Mouse (Mus musculus): ENCODE measurements around the gene Hmga2. TPM values are rescaled to one million over a fixed set of nuclear protein-coding genes. Genes with fewer than 3 reads are reported as not detected.

Hmga2 gene
- polyA plus RNA-seq, 1 experiment from 2014 or later, result 13.9 TPM

DNA sequence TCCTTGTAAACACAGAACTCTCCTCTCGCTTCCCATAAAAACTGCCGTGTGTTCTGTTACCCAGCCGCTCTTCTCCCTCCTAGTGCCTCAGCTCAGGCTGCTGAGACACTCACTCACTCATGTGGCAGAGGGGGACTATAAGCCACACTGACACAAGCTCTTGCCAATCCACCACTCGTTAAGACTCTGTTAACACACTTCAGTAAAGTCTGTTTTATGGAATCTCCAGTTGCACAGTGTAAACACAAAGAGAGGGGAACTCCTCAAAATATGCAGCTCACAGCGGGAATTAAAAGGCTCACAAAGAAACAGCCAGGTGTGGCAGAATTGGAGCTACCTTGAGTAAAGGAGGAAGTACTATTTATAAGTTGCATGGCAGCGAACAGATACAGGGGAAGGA lies 77.5 kb downstream of the Hmga2 start:
- WGBS, result 25% methylated on average over 6 of the region's 6 CpGs
- no peak for TF ChIP-seq CTCF (IDR thresholded peaks at IDR 0.05; ENCODE audit: low read depth)
- no peaks in the 10 kb centered on the region for H3K27me3 ChIP-seq (ENCODE audit: insufficient read depth, low read length)
- H3K4me2 ChIP-seq, result peak overlapping the region; percentile 13; the same call in 1 of the 2 replicates
- DNase-seq, result peak; percentile 57
- peaks cover 20% of the 10 kb centered on the region for H3K4me1 ChIP-seq (ENCODE audit: insufficient read depth)
- peaks cover 6% of the 10 kb centered on the region; the same call in 1 of the 2 replicates for H3K36me3 ChIP-seq (ENCODE audit: insufficient read depth)
- H3K4me3 ChIP-seq (ENCODE audit: low read depth, low read length), result no peak overlapping the region
- H3K9ac ChIP-seq, result no peak overlapping the region
- H3K9me3 ChIP-seq (ENCODE audit: low read depth, low read length), result no peaks in the 10 kb centered on the region
- peak; percentile 74 for ATAC-seq (ENCODE audit: insufficient read depth)
- H3K27ac ChIP-seq (ENCODE audit: low read depth), result peak overlapping the region; percentile 78

GRCm38 (mm10) chr10:120397211-120397631 lies 79.0 kb downstream of the Hmga2 start:
- Histone ChIP-seq H3K9me3 (ENCODE audit: low read depth, low read length) (no peaks in the 10 kb centered on the region), H3K9ac (no peak overlapping the region), H3K4me3 (ENCODE audit: low read depth, low read length) (no peak overlapping the region), H3K27me3 (ENCODE audit: insufficient read depth, low read length) (no peaks in the 10 kb centered on the region), H3K27ac (ENCODE audit: low read depth) (no peak overlapping the region), H3K36me3 (ENCODE audit: insufficient read depth) (peaks cover under 1% of the 10 kb centered on the region; the same call in 1 of the 2 replicates), H3K4me2 (no peak overlapping the region), H3K4me1 (ENCODE audit: insufficient read depth) (peaks cover 17% of the 10 kb centered on the region)
- DNase-seq (no peak), ATAC-seq (ENCODE audit: insufficient read depth) (no peak)
- WGBS, result 78% methylated on average over 17 of the region's 17 CpGs
- no peak for TF ChIP-seq CTCF (IDR thresholded peaks at IDR 0.05; ENCODE audit: low read depth)

DNA sequence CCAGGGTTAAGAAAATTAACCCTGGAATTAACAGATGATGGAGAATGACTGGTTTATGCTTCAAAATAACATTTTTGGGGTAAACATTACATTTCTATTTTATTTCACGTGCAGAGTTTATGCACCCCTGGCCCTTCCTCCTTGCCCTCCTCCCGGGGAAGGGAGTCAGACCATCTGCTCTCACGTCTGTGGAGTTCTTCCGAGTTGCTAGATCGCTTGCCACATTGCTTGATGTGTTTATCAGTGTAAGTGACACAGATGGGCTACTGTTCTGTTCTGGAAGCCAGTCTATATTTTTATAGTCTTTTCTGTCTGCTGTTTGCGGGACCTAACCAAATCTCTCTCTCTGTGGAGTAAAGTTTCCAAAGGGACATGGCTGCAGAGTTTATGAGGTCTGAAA lies 80.7 kb downstream of the Hmga2 start:
- H3K4me1 ChIP-seq (ENCODE audit: insufficient read depth), result peaks cover 29% of the 10 kb centered on the region

DNA sequence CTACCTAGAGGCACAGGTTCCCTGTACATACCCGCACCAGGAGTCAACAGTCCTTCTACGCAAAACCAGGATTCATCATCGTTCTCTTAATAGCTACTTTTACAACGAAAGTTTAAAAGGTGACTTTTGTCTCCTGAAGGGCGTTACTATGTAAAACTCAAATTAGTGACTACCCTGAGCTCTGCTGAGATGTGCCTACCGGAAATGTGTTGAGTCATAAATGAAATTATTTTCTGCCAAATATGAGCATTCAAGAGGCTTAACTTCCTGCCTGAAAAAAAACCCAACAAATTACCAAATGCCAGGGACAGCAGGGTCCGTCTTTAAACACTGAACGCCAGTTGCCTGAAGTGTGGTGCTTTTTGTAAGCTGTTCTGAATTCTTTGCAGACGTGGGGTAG lies 81.5 kb downstream of the Hmga2 start:
- H3K36me3 ChIP-seq (ENCODE audit: insufficient read depth), result no peaks in the 10 kb centered on the region
- H3K9me3 ChIP-seq (ENCODE audit: low read depth, low read length), result no peaks in the 10 kb centered on the region
- WGBS, result 78% methylated on average over 9 of the region's 9 CpGs
- H3K27me3 ChIP-seq (ENCODE audit: insufficient read depth, low read length), result no peaks in the 10 kb centered on the region
- DNase-seq (no peak), ATAC-seq (ENCODE audit: insufficient read depth) (no peak)
- no peak overlapping the region for H3K27ac ChIP-seq (ENCODE audit: low read depth)
- H3K4me1 ChIP-seq (ENCODE audit: insufficient read depth), result peaks cover 27% of the 10 kb centered on the region
- H3K9ac ChIP-seq, result no peak overlapping the region
- H3K4me2 ChIP-seq, result no peak overlapping the region
- TF ChIP-seq CTCF (IDR thresholded peaks at IDR 0.05; ENCODE audit: low read depth), result no peak
- no peak overlapping the region for H3K4me3 ChIP-seq (ENCODE audit: low read depth, low read length)

More for the DNA sequence above, 80.7 kb downstream of the Hmga2 start:
- TF ChIP-seq CTCF (IDR thresholded peaks at IDR 0.05; ENCODE audit: low read depth), result no peak
- H3K9ac ChIP-seq, result no peak overlapping the region
- DNase-seq (no peak), ATAC-seq (ENCODE audit: insufficient read depth) (no peak)
- H3K4me2 ChIP-seq, result no peak overlapping the region
- no peaks in the 10 kb centered on the region for H3K9me3 ChIP-seq (ENCODE audit: low read depth, low read length)
- 54% methylated on average over 6 of the region's 6 CpGs for WGBS
- H3K27me3 ChIP-seq (ENCODE audit: insufficient read depth, low read length), result no peaks in the 10 kb centered on the region
- H3K4me3 ChIP-seq (ENCODE audit: low read depth, low read length), result no peak overlapping the region
- H3K36me3 ChIP-seq (ENCODE audit: insufficient read depth), result no peaks in the 10 kb centered on the region
- H3K27ac ChIP-seq (ENCODE audit: low read depth), result no peak overlapping the region

DNA sequence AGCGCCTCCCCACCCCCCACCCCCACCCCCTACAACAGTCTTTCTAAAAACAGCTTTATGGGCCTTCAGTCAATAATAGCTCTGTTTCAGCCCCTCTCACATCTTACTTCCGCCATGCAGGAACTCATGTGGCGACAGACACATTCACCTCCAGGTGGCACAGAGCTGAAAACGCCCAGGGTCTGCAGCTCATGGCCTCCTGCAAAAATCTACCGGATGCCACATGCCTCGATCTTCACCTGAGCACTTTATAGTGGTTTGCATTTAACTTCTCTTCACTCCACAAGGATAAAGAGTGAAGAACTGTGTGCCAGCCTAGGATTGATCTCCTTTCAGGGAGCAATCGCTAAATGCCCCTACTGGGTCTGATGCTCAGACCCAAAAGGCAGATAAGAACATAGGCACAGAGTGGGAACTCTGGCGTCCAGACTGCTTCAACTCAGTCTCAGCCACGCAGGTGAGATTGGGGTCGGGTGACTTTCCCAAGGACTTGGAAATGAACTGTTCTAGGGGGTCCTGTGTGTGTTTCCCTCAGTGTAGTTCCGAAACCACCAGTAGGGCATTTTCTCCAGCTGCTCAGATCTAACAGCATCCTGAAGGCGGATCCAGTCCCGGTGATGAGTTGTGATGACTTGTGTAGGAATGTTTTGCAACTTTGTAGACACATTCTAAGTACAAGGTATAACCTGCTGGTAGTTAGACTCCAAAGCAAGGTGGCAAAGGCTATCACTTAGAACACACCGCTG lies 84.1 kb downstream of the Hmga2 start:
- peak; percentile 27; the same call in 1 of the 2 replicates for TF ChIP-seq CTCF (IDR thresholded peaks at IDR 0.05; ENCODE audit: low read depth)
- no peaks in the 10 kb centered on the region for H3K9me3 ChIP-seq (ENCODE audit: low read depth, low read length)
- H3K9ac ChIP-seq, result no peak overlapping the region
- 35% methylated on average over 14 of the region's 14 CpGs for WGBS
- ATAC-seq (ENCODE audit: insufficient read depth), result 0 out of 2 replicates have a peak, but pooled peaks have one; percentile 26
- H3K27me3 ChIP-seq (ENCODE audit: insufficient read depth, low read length), result no peaks in the 10 kb centered on the region
- no peak overlapping the region for H3K4me2 ChIP-seq
- H3K4me3 ChIP-seq (ENCODE audit: low read depth, low read length), result no peak overlapping the region
- no peaks in the 10 kb centered on the region for H3K36me3 ChIP-seq (ENCODE audit: insufficient read depth)
- no peak for DNase-seq
- 0 out of 2 replicates have a peak overlapping the region, but pooled peaks have one; percentile 21 for H3K27ac ChIP-seq (ENCODE audit: low read depth)
- H3K4me1 ChIP-seq (ENCODE audit: insufficient read depth), result peaks cover 26% of the 10 kb centered on the region

DNA sequence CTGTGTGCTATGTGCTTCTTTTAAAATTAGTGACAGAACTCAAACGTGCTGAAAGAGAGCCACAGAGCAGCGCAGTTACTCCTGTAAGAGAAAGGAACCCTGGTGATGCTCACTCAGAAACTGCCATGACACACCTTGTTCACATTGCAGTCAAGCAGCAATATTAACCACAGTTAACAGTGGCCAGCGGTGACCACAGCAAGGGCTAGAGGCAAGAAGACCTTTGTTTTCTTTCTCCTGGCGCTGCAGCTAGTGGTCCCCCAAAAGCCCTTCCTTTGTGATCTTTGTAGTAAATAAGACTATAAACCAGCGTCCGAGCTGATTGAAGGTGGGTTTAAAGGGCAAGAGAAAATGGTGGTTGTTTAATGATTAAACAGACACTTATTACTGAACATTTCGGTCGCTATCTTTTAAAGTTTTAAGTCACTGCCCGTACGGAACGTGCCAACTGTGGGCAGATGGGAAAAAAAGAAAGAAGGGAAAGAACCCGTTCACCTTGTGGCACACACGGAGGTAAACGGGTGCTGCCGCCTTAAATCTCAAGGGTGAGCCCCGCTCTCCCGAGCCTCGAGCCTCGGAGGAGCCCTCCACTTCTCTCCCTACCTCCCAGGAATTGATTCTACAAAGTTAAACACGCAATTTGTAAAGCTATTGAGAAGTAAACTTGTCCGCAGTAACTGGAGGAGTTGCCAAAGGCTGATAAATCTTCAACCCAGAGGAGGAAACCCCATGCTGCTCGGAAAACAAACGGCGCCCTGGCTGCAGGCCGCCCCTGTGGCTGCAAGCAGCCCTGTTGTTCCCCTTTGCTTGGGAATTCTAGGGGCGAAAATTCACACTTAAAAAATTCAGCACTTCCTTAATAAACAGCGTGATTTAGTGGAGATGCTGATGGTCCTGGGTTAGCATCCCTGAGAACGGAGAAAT lies 85.1 kb downstream of the Hmga2 start:
- ATAC-seq (ENCODE audit: insufficient read depth) (no peak), DNase-seq (no peak)
- Histone ChIP-seq H3K9me3 (ENCODE audit: low read depth, low read length) (no peaks in the 10 kb centered on the region), H3K9ac (no peak overlapping the region; the same call in 1 of the 2 replicates), H3K4me3 (ENCODE audit: low read depth, low read length) (no peak overlapping the region), H3K27me3 (ENCODE audit: insufficient read depth, low read length) (no peaks in the 10 kb centered on the region), H3K36me3 (ENCODE audit: insufficient read depth) (no peaks in the 10 kb centered on the region), H3K4me1 (ENCODE audit: insufficient read depth) (peaks cover 30% of the 10 kb centered on the region), H3K4me2 (peak overlapping the region; percentile 38), H3K27ac (ENCODE audit: low read depth) (peak overlapping the region; percentile 21)
- no peak for TF ChIP-seq CTCF (IDR thresholded peaks at IDR 0.05; ENCODE audit: low read depth)
- 33% methylated on average over 28 of the region's 28 CpGs for WGBS

- H3K27ac ChIP-seq (ENCODE audit: low read depth), result no peak overlapping the region
Observed at GRCm38 (mm10) chr10:120389707-120390106, 86.6 kb downstream of the Hmga2 start.

More at GRCm38 (mm10) chr10:120389707-120390106, 86.6 kb downstream of the Hmga2 start:
- Histone ChIP-seq H3K4me1 (ENCODE audit: insufficient read depth) (peaks cover 37% of the 10 kb centered on the region), H3K4me3 (ENCODE audit: low read depth, low read length) (no peak overlapping the region), H3K9ac (no peak overlapping the region), H3K4me2 (no peak overlapping the region), H3K27me3 (ENCODE audit: insufficient read depth, low read length) (no peaks in the 10 kb centered on the region), H3K9me3 (ENCODE audit: low read depth, low read length) (no peaks in the 10 kb centered on the region), H3K36me3 (ENCODE audit: insufficient read depth) (no peaks in the 10 kb centered on the region)
- ATAC-seq (ENCODE audit: insufficient read depth) (no peak), DNase-seq (no peak)
- 52% methylated on average over 6 of the region's 6 CpGs for WGBS
- no peak for TF ChIP-seq CTCF (IDR thresholded peaks at IDR 0.05; ENCODE audit: low read depth)
